Mouse (Mus musculus) heart, adult 2 months (tissue): ENCODE measurements around the gene Rgs3. TPM values are rescaled to one million over a fixed set of nuclear protein-coding genes. Genes with fewer than 3 reads are reported as not detected.

Experiments used
- DNase-seq, 2 experiments: peaks; one replicate each; pipeline ENCODE4 v3.0.0; 2021
- H3K27ac ChIP-seq: fragments of 200-600 bp; 2 replicates; pipeline ENCODE4 v1.8.1; 2022
- H3K27me3 ChIP-seq: fragments of 200-500 bp; 2 replicates; pipeline ENCODE4 v1.6.1; 2012; ENCODE audit warnings: mild to moderate bottlenecking, low read length, inconsistent platforms, mixed read lengths; ENCODE audit not compliant: control insufficient read depth, insufficient read depth
- H3K36me3 ChIP-seq: fragments of 200-500 bp; 2 replicates; pipeline ENCODE4 v1.6.1; 2012; ENCODE audit warnings: low read length, inconsistent platforms; ENCODE audit not compliant: control insufficient read depth, insufficient read depth
- H3K4me1 ChIP-seq: fragments of 200-500 bp; 2 replicates; pipeline ENCODE4 v1.6.1; 2011; ENCODE audit warnings: low read length; ENCODE audit not compliant: control insufficient read depth, insufficient read depth
- H3K4me3 ChIP-seq: fragments of 200-600 bp; 2 replicates; pipeline ENCODE4 v1.8.1; 2022
- H3K79me2 ChIP-seq: fragments of 200-500 bp; replicated peaks from 2 replicates; pipeline ENCODE4 v1.6.1; 2012; ENCODE audit warnings: mild to moderate bottlenecking, inconsistent platforms, low read length, moderate library complexity, mixed read lengths; ENCODE audit not compliant: control insufficient read depth, insufficient read depth
- H3K9ac ChIP-seq: fragments of 200-500 bp; 2 replicates; pipeline ENCODE4 v1.6.1; 2012; ENCODE audit warnings: low read depth, mild to moderate bottlenecking, control low read depth, inconsistent platforms, low read length, mixed read lengths
- CTCF ChIP-seq: fragments of 200-600 bp; IDR thresholded peaks from 2 replicates; pipeline ENCODE4 v1.8.1; 2022; ENCODE audit warnings: antibody characterized with exemption, mild to moderate bottlenecking, moderate library complexity
- EP300 ChIP-seq: fragments of 200-500 bp; IDR thresholded peaks from 2 replicates; pipeline ENCODE4 v1.6.1; 2011; ENCODE audit warnings: low read depth, low read length, control low read depth; ENCODE audit not compliant: insufficient read depth
- POLR2A ChIP-seq: fragments of 200-500 bp; IDR thresholded peaks from 2 replicates; pipeline ENCODE4 v1.6.1; 2011; ENCODE audit warnings: mild to moderate bottlenecking, low read depth, low read length, control low read depth; ENCODE audit not compliant: insufficient read depth
- WGBS: fragments of 180-500 bp; shearing (Covaris S2); methylation state at CpG from one replicate; pipeline ENCODE4 v1.1.7; 2018; 5-methylcytosine and 5-hydroxymethylcytosine counted together
- intact Hi-C: fragments of 180-260 bp; cut with DNase I; formaldehyde crosslinking; loops from one replicate; pipeline ENCODE4 v1.15.1; 2025
- polyA plus RNA-seq: library from polyadenylated mRNA; depleted of rRNA; stranded (reverse); fragments of >200 nt; gene quantifications from 2 replicates; pipeline ENCODE4 v1.2.3, GENCODE M21; 2012
- total RNA-seq, 2 experiments: library from RNA; stranded (reverse); gene quantifications; 2 replicates each; pipeline ENCODE4 v1.2.3; 2021

Gene Rgs3
- total and polyA plus RNA-seq, 3 experiments: 23.5 to 48.1 (median 33.7) TPM

DNA sequence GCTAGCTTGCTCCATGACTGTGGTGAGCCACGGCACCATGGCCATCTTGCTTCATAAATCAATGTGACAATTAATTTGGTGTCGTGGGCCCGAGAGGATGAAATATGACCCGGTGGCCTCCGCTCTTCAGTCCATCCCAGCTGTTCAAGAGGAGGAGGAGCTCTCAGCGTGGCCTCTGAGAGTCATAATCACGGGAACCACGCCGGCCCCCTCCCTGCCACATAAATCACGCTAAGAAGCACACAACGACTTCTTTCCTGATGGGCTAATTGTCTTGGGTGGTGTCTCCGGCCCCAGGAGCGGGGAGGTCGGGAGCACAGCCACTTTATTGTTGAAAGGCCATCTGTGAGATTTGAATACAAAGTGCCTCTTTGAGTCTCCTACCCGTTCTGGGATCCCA lies 99.6 kb downstream of the Rgs3 start:
- H3K27me3 ChIP-seq: no peaks in the 10 kb centered on the region
- peaks cover 24% of the 10 kb centered on the region for H3K36me3 ChIP-seq
- TF ChIP-seq POLR2A (no peak), EP300 (no peak), CTCF (no peak)
- 54% methylated on average over 15 of the region's 15 CpGs for WGBS
- no peak overlapping the region; the same call in 1 of the 2 replicates for H3K27ac ChIP-seq
- peak; percentile 49 to 59 for DNase-seq
- H3K4me1 ChIP-seq: peaks cover 38% of the 10 kb centered on the region
- H3K79me2 ChIP-seq: no peaks in the 10 kb centered on the region
- intact Hi-C loops: loop anchor here (2.0 kb wide), 1 partner anchor 14 kb away; no protein-coding TSS in a partner anchor
- no peak overlapping the region for H3K9ac ChIP-seq
- H3K4me3 ChIP-seq: no peak overlapping the region

DNA sequence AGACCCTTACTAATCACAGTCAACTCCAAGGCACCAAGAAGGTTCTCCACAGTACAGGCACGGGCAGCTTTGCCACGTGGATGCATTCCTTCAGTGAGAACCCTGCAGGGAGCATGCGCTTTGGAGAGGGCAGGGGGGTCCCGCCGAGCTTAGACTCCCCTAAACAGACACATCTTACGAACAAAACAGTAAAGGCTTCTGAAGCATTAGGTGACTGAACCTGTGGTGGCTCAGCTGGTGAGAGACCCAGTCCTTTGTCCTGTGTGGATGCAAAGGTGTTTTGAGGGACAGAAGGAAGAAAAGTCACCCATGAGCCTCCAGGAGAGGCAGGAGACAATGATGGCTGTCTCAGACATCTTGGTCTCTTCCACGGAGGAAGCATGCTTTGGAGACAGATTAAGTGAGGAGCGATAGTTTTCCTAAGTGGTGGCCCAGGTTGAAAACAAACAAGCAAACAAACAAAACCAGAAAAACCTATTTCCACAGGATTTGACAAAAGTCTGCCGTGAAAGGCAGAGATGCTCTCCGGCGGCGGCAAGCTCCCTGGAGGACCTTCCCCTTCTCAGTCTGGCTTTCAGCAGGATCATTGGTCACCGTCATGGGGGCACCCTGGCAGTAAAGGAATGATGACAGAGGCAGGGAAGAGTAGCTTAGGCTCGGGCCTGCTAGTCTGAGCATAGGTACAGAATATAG lies 100.4 kb downstream of the Rgs3 start:
- H3K79me2 ChIP-seq: no peaks in the 10 kb centered on the region
- peaks cover 38% of the 10 kb centered on the region for H3K4me1 ChIP-seq
- H3K4me3 ChIP-seq: no peak overlapping the region
- no peak for DNase-seq
- no peak overlapping the region for H3K9ac ChIP-seq
- H3K36me3 ChIP-seq: peaks cover 24% of the 10 kb centered on the region
- WGBS: 67% methylated on average over 14 of the region's 14 CpGs
- peak overlapping the region; percentile 67 for H3K27ac ChIP-seq
- no peaks in the 10 kb centered on the region for H3K27me3 ChIP-seq
- TF ChIP-seq CTCF (no peak), EP300 (no peak), POLR2A (no peak)
- intact Hi-C loops: loop anchor here (2.0 kb wide), 1 partner anchor 15 kb away; no protein-coding TSS in a partner anchor

DNA sequence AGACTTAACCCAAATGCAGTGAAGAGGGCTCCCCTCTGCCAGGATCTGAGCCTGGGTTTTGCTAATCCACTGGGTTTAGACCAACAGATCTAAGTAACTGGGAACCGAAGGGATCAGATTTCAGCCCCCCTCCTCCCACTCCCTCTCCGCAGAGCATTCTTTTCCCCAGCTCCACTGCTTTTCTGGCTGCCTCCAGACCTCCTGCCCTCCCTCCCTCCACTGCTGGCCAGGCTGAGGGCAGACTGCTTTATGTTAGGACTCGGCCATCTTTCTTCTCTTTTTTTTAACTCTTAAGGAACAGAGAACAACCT lies 100.9 kb downstream of the Rgs3 start:
- no peak overlapping the region for H3K4me3 ChIP-seq
- TF ChIP-seq CTCF: no peak
- TF ChIP-seq EP300: no peak
- no peak for TF ChIP-seq POLR2A
- intact Hi-C loops: no loop called here
- no peaks in the 10 kb centered on the region for H3K79me2 ChIP-seq
- peak in 1 of 2 experiments; percentile 39 for DNase-seq
- H3K9ac ChIP-seq: no peak overlapping the region
- no peaks in the 10 kb centered on the region for H3K27me3 ChIP-seq
- H3K27ac ChIP-seq: peak overlapping the region; percentile 67
- peaks cover 24% of the 10 kb centered on the region for H3K36me3 ChIP-seq
- WGBS: 6% methylated on average over 3 of the region's 3 CpGs
- peaks cover 38% of the 10 kb centered on the region for H3K4me1 ChIP-seq

DNA sequence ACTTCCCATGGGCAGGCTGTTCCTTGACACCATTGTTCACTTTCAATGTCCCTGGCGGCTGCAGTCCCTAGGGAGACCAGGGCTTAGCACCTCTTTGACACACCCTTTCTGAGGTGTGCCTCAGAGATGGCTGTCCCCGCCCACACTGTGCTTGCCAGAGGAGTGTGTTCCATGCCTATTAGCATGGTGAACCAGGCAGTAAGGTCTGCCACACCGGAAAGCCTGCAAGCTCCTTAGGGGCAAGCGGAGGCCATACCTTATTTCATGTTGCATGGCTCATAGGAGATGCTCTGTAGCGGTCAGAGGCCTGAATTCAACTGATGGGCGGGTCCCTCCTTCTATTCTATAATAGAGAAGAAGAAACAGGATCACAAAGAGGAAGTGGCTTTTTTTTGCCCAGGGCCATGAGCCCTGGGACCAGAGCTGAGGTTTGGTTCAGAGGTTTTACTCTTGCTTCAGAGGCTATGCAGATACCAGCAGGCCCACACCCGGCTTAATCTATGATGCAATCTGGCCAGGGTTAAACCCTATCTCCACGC lies 101.7 kb downstream of the Rgs3 start:
- no peak overlapping the region for H3K9ac ChIP-seq
- peak; percentile 64 to 70 for DNase-seq
- intact Hi-C loops: no loop called here
- H3K27ac ChIP-seq: peak overlapping the region; percentile 67
- WGBS: 57% methylated on average over 8 of the region's 8 CpGs
- peaks cover 39% of the 10 kb centered on the region for H3K4me1 ChIP-seq
- no peak overlapping the region for H3K4me3 ChIP-seq
- TF ChIP-seq POLR2A (0 out of 2 replicates have a peak, but pooled peaks have one; percentile 0), EP300 (peak; percentile 59; the same call in 1 of the 2 replicates), CTCF (no peak)
- peaks cover 25% of the 10 kb centered on the region for H3K36me3 ChIP-seq
- no peaks in the 10 kb centered on the region for H3K79me2 ChIP-seq
- H3K27me3 ChIP-seq: no peaks in the 10 kb centered on the region

DNA sequence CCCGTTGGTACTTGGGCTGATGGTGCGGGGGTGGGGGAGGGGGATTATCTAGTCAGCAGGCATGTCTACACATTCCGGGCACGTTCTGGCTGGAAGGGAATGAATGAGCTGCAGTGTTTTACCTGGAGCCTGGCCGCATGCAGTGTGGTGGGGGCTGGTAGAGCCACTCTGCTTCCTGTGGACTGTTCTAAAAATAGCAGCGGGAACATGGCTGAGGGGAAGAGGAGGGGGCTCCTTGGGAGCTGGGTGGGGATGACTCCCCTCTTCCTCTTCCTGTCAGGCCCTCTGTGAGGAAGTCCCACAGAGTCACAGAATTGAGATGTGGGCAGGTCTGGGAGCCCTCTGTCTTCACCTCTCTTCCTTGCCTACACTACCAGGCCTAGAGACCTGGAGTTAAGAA lies 103.7 kb downstream of the Rgs3 start:
- Histone ChIP-seq H3K9ac (peak overlapping the region; percentile 25), H3K79me2 (no peaks in the 10 kb centered on the region), H3K27me3 (no peaks in the 10 kb centered on the region), H3K27ac (peak overlapping the region; percentile 75), H3K4me1 (peaks cover 42% of the 10 kb centered on the region), H3K36me3 (peaks cover 26% of the 10 kb centered on the region), H3K4me3 (no peak overlapping the region)
- peak; percentile 56 to 65 for DNase-seq
- intact Hi-C loops: no loop called here
- TF ChIP-seq POLR2A: no peak
- TF ChIP-seq EP300: peak; percentile 59; the same call in 1 of the 2 replicates
- 11% methylated on average over 6 of the region's 6 CpGs for WGBS

DNA sequence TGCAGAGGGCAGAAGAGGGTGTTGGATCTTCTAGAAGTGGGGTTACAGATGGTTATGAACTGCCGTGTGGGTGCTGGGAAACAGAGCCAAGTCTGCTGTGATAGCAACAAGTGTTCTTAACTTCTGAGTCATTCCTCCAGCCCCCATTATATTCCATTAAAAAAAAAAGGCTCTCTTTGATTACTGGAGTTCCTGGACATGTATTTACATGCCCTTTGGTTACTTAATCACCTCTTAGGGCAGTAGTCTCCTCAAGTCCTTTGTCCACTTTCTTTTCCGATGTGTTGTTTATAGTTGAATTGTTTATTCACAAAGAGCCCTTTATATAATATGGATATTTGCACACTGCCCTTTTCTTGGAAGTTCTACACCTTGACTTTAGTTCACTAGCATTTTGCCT lies 106.2 kb downstream of the Rgs3 start:
- Histone ChIP-seq H3K27ac (no peak overlapping the region; the same call in 1 of the 2 replicates), H3K36me3 (peaks cover 16% of the 10 kb centered on the region), H3K4me1 (peaks cover 45% of the 10 kb centered on the region), H3K9ac (no peak overlapping the region), H3K79me2 (no peaks in the 10 kb centered on the region), H3K4me3 (no peak overlapping the region), H3K27me3 (no peaks in the 10 kb centered on the region)
- DNase-seq: no peak
- 33% methylated on average over 2 of the region's 2 CpGs for WGBS
- intact Hi-C loops: loop anchor here (2.0 kb wide), 2 partner anchors 21 to 27 kb away; no protein-coding TSS in a partner anchor
- no peak for TF ChIP-seq POLR2A
